Mouse (Mus musculus): ENCODE data around the gene R3hcc1l.

Gene R3hcc1l

DNA sequence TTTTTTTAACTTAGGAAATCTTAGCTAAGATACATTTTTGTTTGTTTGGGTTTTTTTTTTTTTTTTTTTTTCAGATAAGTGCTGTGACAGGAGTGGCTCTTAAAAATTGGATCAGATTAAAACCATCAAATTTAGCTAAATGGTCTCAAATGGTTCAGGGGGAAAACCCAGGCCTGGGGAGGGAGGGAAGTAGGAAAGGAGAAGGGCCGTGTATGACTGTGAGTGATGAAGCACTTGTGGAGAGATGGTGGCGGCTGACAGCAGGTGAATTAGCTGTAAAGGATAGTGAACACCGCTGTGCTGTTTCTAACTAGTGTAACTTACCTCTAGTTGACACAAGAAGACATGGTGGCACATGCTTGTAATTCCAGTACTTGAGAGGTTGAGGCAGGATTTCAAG is 40.1 kb downstream of the R3hcc1l start:
- no peak for DNase-seq

DNA sequence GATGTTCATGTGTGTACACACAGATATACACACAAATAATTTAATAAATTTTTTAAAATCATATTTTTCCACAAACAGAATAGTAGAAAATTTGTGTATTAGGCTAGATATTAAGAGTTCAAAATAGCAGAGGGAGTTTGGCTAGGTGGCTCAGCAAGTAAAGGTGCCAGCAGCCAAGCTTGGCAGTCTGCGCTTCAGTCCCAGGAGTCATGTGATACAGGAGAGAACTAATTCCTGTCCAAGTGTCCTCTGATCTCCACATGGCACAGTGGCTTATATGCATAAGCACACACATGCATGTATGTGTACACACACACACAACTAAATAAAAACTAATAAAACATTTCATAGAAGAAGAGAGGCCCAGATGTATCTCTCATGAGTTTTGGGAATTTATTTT is 43.4 kb downstream of the R3hcc1l start:
- DNase-seq, result peak; percentile 43 to 59

DNA sequence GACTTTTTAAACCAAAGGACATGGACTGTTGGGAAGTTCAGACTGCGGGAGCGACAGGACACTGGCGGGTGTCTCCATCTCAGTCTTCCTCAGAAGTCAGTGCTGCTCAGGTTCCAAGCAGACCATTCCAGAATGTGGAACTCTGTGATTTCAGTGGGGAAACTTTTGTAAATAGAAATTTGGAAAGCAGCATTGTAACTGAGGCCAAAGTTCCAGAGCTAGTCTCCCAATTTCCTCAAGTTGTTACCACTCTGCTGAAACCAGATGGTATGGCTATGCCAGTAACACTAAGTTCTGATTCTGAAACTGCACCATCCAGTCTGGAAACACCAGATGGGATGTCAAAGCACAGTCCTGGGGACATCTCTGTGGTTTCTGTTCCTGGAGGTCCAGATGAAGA is 44.4 kb downstream of the R3hcc1l start:
- no peak for DNase-seq

DNA sequence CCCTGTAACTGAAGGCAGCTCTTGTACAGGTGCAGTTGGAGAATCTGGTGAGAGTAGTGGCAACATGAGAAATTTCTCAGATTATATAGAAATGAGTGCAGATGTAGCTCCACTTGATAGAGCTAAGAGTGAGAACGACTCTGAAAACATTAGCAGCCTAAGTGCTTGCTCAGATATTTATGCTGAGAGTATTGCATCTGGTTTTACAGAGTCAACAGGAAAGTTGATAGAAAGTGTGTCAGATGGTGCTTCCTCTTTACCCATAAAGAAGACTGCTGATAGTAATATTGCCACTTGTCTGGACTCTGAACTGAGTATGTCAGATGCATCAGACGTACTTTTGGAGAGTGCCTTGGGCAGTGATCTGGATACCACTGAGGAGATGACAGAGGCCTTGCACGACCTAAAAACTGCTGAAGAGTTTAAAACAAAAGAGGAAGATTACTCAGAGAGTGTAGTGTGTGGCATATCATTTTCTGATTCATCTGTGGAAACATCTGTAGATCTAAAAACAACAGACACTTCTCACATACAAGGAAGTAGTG is 45.2 kb downstream of the R3hcc1l start:
- DNase-seq, result no peak

DNA sequence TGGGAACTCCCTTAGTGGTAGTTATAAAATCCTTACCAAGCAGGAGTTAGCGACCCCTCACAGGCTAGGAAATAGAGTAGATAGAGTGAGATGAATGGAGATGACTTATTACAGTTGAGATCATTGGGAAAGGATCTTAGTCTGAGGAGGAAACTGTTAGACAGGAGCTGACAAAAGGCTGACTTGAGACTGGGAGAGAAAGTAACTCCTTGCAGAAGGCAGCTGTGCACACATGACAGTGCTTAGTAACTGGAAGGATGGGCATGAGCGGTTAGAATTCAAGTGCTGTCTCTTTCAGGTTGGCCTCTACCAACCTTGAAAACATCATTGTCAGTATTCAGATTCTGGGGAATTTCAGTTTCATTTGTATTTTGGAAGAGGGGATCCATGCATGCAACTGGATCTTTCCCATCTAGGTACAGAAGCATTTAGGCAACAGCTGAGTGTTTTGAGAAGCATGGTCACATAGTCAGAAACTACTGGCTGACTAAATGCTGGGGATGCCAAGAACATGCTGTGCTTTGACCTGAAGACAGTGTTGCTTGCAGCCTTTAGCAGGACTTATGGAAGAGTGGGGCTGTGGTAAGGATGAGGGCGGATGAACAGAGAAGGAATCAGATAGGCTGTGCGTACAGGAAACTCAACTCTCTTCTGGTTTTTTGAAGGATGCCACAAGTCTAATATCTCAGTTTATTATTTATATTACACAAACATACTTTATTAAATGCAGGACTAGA is 47.9 kb downstream of the R3hcc1l start:
- peak in 1 of 2 experiments; percentile 12 for DNase-seq

DNA sequence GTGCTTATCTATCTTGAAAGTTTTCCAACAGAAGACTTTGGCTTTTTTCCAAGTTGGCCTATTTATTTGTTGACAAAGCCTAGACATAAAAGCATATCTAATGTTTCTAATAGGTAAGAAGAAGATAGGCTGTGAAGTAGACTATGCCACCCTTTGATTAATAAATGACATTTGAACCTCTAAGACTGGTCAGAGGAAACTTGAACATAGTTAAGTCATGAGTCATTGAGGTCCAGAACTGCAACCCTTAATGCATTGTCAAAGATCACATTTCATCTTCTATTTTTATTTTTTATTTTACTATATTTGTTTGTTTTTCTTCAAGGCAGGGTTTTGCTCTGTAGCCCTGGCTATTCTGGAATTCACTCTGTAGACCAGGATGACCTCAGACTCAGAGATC is 48.5 kb downstream of the R3hcc1l start:
- peak in 1 of 2 experiments; percentile 12 for DNase-seq

DNA sequence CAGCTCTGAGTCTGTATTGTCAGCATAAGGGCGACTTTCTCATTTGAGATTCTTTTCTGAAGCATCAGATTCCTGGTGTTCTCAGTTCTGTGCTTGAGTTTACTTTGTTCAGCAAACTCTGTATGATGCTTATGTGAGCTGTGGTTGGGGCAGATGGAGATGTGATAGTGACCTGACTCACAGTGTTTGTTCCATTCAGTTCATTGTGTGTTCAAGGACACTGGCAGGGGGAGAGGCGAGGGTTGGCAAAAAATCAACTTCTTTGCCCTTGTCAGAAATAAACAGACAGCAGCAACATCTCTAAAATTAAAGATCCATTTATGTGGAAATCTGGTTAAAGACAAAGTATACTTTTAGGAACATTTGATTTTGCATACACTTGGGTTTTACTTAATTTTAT is 50.5 kb downstream of the R3hcc1l start:
- DNase-seq, result no peak

DNA sequence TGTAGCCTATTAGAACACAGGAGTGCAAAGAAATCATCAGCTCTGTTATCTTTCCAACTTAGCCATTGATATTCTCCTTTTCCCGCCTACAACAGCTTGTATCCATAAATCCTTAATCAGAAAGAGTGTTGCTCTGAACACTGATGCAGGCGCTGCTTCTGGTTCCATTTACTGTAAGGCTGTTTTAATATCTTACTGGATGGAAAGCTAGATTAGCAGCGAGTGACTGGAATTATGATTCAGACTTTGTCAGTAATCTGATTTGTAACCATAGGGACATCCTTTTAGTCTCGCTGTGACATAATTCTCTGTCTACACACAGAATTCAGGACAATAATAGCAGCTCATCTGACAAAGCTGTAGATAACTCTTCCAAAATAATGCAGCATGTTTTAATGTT is 52.7 kb downstream of the R3hcc1l start:
- no peak for DNase-seq

DNA sequence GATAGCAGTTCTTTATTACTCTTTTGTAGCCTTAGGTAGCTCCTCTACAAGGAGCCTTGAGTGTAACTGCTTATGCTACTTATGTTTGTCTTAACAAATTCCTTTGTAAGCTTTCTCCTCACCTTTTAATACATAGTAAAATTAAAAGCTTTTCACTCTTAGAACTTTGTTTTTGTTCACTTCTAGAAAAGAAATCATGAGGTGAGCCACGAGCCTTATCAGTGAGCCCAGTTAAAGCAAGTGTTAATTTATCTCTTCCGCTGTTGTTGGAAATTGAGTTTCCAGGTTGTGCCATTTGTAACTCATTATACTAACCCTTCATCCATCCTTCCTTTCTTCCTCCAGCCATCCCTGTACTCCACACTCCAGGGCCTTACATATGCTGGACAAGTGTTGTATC is 56.8 kb downstream of the R3hcc1l start:
- no peak for DNase-seq

DNA sequence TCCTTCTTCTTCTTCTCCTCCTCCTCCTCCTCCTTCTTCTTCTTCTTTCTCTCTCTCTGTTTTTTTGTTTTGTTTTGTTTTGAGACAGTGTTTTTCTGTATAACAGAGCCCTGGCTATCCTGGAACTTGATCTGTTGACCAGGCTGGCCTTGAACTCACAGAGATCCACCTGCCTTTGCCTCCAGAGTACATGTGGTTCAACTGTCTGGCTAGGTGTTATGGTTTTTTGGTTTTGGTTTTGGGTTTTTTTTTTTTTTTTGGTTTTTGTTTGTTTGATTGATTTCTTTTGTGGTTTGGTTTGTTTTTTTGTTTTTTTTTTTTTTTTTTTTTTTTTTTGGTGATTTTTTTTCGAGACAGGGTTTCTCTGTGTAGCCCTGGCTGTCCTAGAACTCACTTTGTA is 58.3 kb downstream of the R3hcc1l start:
- DNase-seq, result no peak

DNA sequence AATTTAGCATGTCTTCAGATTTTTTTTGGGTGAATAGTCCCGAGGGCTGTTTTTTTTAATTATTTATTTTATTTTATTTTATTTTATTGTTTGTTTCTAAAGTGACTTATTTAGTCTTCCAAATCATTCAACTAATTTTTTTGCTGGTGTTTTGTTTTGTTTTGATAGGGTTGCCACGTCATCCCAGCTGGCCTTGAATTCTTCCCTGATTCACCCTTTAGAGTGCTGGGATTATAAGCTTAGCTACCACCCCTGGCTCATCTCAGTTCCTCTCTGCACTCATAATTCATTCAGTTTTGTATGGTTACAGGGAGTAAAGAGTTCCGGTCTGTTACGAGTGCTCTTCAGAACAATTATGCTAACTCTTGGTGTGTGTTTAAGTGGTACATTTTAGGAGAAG is 60.1 kb downstream of the R3hcc1l start:
- DNase-seq, result no peak

DNA sequence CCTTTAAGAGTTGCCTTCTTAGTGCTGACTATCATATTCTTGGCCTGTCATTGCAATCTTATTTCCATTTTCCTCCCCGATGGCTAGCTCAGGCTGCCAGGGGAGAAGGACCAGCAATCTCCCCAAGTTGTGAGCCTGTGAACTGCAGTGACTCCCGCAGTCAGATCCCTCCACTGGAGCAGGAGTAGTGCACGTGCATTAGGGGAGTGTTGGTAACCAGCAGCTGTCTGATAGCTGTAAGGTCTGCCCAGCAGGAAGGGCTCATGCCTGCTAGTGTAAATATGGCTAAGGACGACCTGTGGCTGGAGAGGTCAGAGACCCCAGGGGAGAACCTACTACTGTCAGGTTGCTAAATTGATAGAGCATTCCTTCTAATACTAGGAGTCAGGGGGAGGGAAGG is 62.1 kb downstream of the R3hcc1l start:
- DNase-seq, result no peak

DNA sequence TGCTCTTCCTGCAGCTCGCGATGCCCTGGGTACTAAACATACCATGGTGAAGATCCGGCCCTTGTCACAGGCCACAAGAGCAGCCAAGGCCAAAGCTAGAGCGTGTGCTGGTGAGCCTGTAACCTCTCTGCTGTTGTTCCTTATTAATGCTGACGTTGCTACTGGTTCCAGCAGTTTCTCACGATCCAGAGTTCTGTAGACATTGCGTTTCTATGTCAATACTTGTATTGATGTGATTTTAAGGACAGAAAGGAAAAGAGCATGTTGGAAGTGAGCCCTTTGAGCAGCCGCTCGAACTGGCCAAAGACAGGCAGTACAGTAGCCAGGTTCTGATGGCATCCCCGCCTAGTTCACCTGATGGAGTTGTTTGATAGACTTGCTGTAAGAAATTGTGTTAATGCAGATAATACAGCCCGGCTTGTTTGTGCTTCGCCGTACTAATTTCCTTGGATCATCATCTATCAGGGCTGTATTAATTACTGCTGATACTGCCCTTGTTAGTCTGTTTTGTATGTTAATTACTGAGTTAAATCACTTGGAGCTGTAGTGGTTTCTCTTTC is 64.3 kb downstream of the R3hcc1l start:
- DNase-seq, result no peak

DNA sequence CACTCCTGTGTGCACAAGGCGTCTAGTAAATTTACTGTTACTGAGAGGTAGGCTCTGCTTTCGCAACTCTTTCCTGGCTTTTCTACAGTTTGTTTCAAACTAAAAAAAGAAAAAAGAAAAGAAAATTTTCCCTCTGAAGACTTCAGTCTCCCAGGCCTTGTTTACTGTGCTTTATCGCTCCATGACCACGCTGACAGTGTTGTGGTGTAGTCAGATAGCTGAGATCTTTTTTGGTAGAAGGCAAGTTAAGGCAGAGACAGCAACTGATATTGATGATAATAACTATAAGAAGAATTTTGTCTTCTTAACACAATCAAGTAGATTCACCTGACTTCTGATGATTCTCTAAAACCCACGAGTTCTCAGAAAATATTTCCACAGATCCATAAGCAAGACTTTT is 65.1 kb downstream of the R3hcc1l start:
- DNase-seq, result no peak

DNA sequence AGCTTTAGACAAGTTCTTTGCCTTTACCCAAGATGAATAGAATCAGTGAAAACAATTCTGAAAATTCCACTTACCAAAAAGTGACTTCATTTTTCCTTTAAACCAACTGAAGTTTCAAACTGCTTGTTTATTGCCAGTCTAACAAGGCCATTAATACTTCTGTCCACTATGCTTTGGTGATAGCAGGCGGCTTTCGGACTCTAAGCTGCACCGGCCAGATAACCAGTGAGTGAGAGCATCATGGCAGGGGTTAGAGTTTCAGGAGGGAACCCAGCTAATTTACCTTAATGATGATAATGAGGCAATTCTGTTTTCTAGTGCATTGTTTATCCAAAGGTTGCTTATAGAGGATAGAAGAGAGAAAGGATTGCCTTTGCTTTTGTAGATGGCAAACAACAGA is 65.6 kb downstream of the R3hcc1l start:
- DNase-seq, result no peak

DNA sequence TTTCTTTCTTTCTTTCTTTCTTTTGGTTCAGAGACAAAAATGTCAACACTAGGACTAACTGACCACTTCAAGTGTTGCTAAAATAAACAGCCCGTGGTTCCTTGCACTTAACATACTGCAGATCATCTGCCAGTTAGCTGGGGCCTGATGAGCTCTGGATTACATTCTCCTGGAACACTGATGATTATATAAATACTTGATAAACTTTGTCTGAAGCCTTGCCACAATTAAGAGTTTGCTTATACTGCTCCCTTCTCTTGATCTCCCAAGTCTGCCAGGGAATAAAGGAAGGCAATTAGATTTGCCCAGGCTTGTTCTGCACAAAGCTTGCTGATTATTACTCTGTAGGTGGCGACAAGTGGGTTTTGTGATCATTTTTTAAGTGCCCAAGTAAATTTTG is 69.1 kb downstream of the R3hcc1l start:
- DNase-seq, result no peak

DNA sequence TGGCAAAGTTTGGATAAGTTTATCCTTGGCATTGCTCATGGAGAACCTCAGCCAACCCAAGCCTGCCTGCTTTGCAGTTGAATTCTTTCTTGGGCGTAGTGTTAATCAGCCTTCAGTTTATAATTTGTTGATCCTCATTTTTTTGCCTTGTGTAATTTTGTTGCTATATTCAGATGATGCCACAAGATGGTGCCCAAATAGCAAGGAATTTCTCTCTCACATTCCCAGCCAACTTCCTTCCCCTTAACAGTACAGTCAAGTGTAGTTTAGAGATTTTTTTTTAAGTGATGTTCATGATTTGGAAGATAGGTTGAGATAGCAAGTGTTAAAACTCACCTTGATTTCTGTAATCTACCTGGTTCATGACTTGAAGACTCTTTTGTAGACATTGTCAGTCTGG is 70.7 kb downstream of the R3hcc1l start:
- peak; percentile 26 to 55 for DNase-seq

DNA sequence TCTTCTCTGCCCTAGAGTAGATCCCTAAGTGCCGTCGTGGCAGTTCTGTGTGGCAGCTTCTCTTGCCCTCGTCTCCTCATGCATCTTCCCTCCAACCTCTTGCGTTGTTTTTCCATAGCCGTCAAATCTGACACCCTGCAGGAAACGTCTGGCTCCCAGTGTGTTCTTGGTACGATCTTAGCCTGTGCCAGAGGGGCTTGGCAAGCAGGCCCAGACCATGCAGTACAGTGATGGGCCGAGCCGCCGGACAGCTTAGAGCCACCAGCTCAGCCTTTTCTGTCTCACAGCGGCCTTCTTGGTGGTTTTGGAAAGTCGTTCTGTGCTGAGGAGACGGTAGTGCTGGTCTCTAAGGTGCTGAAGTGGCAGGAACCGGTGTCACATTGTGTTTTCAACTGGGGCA is 73.0 kb downstream of the R3hcc1l start:
- DNase-seq, result peak; percentile 42 to 67

DNA sequence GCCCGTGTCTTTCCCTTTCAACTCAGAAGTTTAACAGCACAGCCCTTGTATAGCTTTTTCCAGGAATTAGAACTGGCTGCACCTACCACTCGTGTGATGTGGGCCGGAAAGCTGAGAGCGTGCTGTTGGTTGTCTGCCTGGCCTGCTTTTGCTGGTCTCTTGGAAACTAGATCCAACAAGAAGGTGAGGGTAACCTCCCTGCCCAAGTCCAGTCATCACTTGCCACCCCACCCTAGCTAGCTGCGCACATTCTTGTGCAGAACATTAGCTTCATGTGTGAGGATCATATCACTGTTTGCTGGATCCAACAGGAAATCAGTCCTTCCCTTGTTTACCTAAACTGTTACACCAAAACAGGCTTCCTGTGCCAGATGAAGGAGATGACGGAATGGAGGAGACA is 74.9 kb downstream of the R3hcc1l start:
- DNase-seq, result no peak

DNA sequence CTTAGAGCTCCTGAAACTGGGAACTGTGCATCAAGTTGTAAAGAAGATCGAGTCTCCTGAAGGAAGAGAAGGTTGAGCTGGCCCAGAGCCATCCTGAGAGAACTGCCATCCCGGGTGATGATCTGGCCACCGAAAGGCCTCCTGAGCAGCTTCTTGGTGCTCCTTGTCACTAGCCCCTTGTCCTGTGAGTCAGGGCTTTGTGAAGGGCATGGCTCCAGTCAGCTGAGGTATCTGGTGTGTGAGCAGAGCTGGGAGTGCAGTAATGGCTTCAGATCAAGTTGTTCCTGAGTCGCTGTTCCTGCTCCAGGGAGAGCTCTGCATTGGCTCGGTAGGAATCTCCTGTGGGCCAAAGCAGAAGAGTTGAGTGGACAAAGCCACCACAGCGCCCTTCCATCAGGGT is 76.5 kb downstream of the R3hcc1l start:
- DNase-seq, result no peak

DNA sequence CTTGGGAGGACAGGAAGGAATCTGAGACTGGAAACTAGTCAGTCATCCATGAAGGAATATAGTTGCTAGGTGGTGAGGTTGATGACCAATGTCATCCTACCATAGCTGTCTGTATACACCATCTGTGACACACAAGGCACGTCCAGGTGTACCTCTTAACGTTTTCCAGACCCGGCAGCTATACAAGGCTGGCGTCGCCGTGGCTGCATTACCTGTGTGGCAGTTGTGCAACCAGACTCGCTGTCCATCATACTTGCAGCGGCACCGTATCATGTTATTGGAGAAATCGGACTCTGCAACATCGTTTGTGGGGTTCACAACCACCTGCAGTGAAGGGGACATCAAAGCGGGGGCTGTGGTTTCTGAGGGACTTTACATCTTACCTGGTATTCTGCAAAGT is 78.7 kb downstream of the R3hcc1l start:
- no peak for DNase-seq

DNA sequence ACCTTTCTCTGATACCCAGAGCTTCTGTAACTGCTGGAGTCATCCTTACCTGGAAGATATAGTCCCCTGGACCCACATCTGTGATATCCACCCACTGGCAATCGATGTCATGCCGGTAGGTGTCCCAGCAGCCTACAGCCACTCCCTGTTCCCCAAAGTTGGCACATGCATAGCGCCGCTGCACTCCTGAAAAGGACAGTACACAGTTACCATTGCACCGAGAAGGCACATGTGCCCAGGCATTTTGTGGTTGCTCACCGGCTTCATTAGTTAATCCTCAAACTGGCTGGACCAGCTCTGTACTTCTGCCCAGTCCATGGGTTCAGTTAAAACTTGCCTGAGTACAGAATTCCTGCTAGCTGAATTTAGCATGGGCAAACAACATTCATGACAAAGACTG is 79.3 kb downstream of the R3hcc1l start:
- DNase-seq, result no peak

DNA sequence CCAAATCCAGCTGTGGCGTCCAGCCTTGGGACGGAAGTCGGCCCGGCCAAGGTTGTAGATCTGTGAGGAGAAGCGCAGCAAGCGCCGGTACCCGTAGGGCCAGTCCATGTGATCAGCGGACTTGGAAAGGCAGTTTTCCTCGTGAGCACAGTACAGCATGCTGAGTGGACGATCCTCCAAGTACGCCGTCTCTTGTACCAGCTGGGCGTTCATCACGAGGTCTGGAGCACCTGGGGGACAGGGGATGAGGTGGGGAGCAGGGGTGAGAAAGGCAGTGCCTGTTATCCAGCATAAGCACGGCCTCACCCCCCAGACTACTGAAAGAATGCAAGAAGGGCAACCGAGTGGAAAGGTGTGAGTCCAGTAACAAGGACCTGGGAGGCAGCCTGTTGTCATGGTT is 81.3 kb downstream of the R3hcc1l start:
- no peak for DNase-seq

DNA sequence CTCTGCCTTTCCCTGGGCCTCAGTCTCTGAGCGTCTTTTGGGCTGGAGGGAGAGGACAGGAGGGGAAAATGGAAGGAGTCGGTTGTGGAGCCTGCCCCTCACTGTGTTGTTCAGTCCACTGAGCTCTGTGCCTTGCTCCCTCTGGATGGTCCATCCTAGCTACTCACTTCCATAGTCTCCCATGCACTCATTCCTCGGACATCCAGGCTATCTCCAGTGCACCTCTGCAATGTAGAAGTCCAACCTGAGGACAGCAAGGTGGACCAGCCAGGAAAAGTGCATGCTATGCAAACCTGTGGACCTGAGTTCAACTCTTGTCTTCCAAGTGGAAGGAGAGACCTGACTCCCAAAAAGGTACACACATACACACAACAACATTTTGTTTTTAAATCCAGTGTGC is 82.0 kb downstream of the R3hcc1l start:
- DNase-seq, result no peak

DNA sequence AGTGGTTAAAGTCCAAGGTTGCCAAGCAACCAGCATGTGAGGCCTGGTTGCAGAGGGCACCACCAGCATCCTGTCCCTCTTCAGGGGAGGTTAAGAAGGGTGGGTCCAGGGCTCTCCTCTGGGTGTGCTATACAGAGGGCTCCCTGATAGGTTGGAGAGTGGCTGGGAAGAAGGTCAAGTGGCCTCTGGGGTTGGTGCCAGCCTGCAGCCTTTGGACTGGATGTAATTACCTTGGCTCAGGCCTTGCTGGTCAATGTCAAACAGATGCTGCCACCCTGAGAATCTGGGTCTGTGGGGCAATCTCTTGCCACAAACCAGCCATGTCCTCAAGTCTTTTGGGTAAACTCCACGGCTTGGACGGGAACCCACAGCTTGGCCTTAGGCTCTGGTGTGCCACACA is 82.9 kb downstream of the R3hcc1l start:
- DNase-seq, result peak; percentile 56 to 72

All from cerebellum, postnatal 10 days (tissue).